In the genomic region with DNA sequence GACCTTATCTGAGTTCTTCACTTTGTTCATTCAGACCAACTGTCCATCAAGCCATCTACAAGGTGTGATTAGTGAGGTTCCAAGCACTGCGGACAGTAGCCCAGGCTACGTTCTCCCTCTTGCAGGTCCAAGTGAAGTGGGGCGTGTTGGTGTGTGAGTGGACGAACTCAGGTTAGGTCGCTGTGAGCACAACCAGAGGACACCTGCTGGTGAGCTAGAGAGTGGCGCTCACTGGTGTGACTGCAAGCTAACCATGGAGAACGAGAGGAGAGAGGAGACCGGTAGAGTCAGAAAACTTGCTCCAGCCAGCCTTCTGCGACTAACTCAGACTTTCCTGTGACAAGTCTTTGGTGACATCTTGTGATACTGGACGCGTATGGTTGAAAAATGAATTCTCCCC, we compare ENCODE assay signal across 12 mouse cellular contexts. TPM values are rescaled to one million over a fixed set of nuclear protein-coding genes. Genes with fewer than 3 reads are reported as not detected.
DNase-seq lines count a peak whose midpoint lies in the region; ATAC-seq and TF ChIP-seq lines count a peak whose summit lies in the region.
"Had no signal": no experiment of that assay in that cellular context is flagged by ENCODE, and none has a peak within 500 bp of the region (broad histone marks: within the 10 kb centered on the region; RNA-seq: fewer than 3 reads in every experiment).

No protein-coding gene starts in this region.

- no peaks in the 10 kb centered on the region for H3K4me1 ChIP-seq in kidney, adult 2 months (ENCODE audit: control insufficient read depth, insufficient read depth, low read length)
- H3K4me1 ChIP-seq in kidney, embryonic 14.5 days (ENCODE audit: control insufficient read depth, insufficient read depth, low read length): no peaks in the 10 kb centered on the region
- H3K4me1 ChIP-seq in midbrain, postnatal 0 days (ENCODE audit: insufficient read depth, low read length): no peaks in the 10 kb centered on the region
- peaks cover 24% of the 10 kb centered on the region; the same call in 1 of the 2 replicates for H3K4me1 ChIP-seq in midbrain, embryonic 15.5 days
- no peaks in the 10 kb centered on the region for H3K4me1 ChIP-seq in embryonic fibroblast, embryonic 13.5 days (ENCODE audit: control insufficient read depth, insufficient read depth, low read length)

- no peak overlapping the region for H3K4me3 ChIP-seq in kidney, adult 2 months (ENCODE audit: insufficient read depth, low read depth, low read length)
- H3K4me3 ChIP-seq in kidney, embryonic 14.5 days (ENCODE audit: low read length): no peak overlapping the region
- H3K4me3 ChIP-seq in midbrain, postnatal 0 days (ENCODE audit: low read depth, low read length): no peak overlapping the region
- H3K4me3 ChIP-seq in midbrain, embryonic 15.5 days: no peak overlapping the region
- no peak overlapping the region for H3K4me3 ChIP-seq in embryonic fibroblast, embryonic 13.5 days (ENCODE audit: insufficient read depth, low read length)
- H3K4me3 ChIP-seq: midbrain, embryonic 10.5 days had no signal

- no peaks in the 10 kb centered on the region for H3K9me3 ChIP-seq in kidney, embryonic 14.5 days (ENCODE audit: control insufficient read depth, low read length)
- H3K9me3 ChIP-seq in midbrain, postnatal 0 days (ENCODE audit: low read length): no peaks in the 10 kb centered on the region
- no peaks in the 10 kb centered on the region for H3K9me3 ChIP-seq in midbrain, embryonic 15.5 days
- H3K9me3 ChIP-seq: midbrain, embryonic 10.5 days had no signal

- WGBS in kidney, adult 2 months: 51% methylated on average over 11 of the region's 11 CpGs
- WGBS in kidney, embryonic 14.5 days: 65% methylated on average over 11 of the region's 11 CpGs
- WGBS in midbrain, postnatal 0 days: 64% methylated on average over 11 of the region's 11 CpGs
- 65% methylated on average over 11 of the region's 11 CpGs for WGBS in midbrain, embryonic 15.5 days

- no peak for DNase-seq in kidney, adult 2 months
- DNase-seq in midbrain, postnatal 0 days (ENCODE audit: low spot score): no peak
- DNase-seq in thymus, postnatal 36 days: peak; percentile 16 to 32
- DNase-seq in gastrocnemius, postnatal 14 days: no peak
- DNase-seq: cerebellum, postnatal 36 days; heart, adult 11 months; lung, adult 18-20 months had no signal

- no peak for ATAC-seq in kidney, embryonic 14.5 days (ENCODE audit: low FRiP score, low TSS enrichment)
- no peak for ATAC-seq in midbrain, postnatal 0 days (ENCODE audit: low FRiP score)
- ATAC-seq in midbrain, embryonic 15.5 days (replicated peaks): no peak

- TF ChIP-seq POLR2A in kidney, adult 2 months (IDR thresholded peaks at IDR 0.05; ENCODE audit: low read depth, low read length): no peak
- no peak for TF ChIP-seq POLR2A in embryonic fibroblast, embryonic 13.5 days (IDR thresholded peaks at IDR 0.05; ENCODE audit: low read depth, low read length)

- H3K9ac ChIP-seq in kidney, embryonic 14.5 days (ENCODE audit: low read depth, low read length): no peak overlapping the region
- no peak overlapping the region for H3K9ac ChIP-seq in midbrain, postnatal 0 days (replicated peaks; ENCODE audit: low read length, poor library complexity, severe bottlenecking)
- H3K9ac ChIP-seq in midbrain, embryonic 15.5 days: no peak overlapping the region

- intact Hi-C loops in gastrocnemius, postnatal 14 days (cut with DNase I; ENCODE audit: low total_unique reads): loop anchor here (10.0 kb wide), 3 partner anchors 125 to 895 kb away; no protein-coding TSS in a partner anchor

- no peaks in the 10 kb centered on the region for H3K36me3 ChIP-seq in kidney, adult 2 months (ENCODE audit: control insufficient read depth, insufficient read depth, low read length)
- H3K36me3 ChIP-seq in kidney, embryonic 14.5 days (ENCODE audit: control insufficient read depth, insufficient read depth, low read length): no peaks in the 10 kb centered on the region
- no peaks in the 10 kb centered on the region for H3K36me3 ChIP-seq in midbrain, postnatal 0 days (ENCODE audit: insufficient read depth, low read length)
- H3K36me3 ChIP-seq in midbrain, embryonic 15.5 days (replicated peaks): no peaks in the 10 kb centered on the region
- H3K36me3 ChIP-seq: midbrain, embryonic 10.5 days had no signal

- TF ChIP-seq CTCF in kidney, adult 2 months (conservative IDR thresholded peaks at IDR 0.05; ENCODE audit: insufficient read depth, insufficient read length, low read depth, low read length): peak; percentile 45; the same call in 1 of the 2 replicates
- TF ChIP-seq CTCF in midbrain, postnatal 0 days (IDR thresholded peaks at IDR 0.05): peak; percentile 58
- TF ChIP-seq CTCF in embryonic fibroblast, embryonic 13.5 days (IDR thresholded peaks at IDR 0.05; ENCODE audit: borderline replicate concordance, insufficient read depth, low read length): peak; percentile 49; the same call in 1 of the 2 replicates

- H3K27ac ChIP-seq in kidney, adult 2 months (ENCODE audit: insufficient read depth, low read depth, low read length): no peak overlapping the region
- no peak overlapping the region for H3K27ac ChIP-seq in kidney, embryonic 14.5 days (ENCODE audit: low read depth, low read length)
- no peak overlapping the region for H3K27ac ChIP-seq in midbrain, postnatal 0 days (ENCODE audit: low read depth, low read length)
- no peak overlapping the region for H3K27ac ChIP-seq in midbrain, embryonic 15.5 days
- H3K27ac ChIP-seq in embryonic fibroblast, embryonic 13.5 days (ENCODE audit: insufficient read depth, low read length): no peak overlapping the region
- H3K27ac ChIP-seq: midbrain, embryonic 10.5 days had no signal

- no peaks in the 10 kb centered on the region for H3K27me3 ChIP-seq in kidney, adult 2 months (replicated peaks; ENCODE audit: control insufficient read depth, insufficient read depth, low read length)
- no peaks in the 10 kb centered on the region for H3K27me3 ChIP-seq in kidney, embryonic 14.5 days (ENCODE audit: control insufficient read depth, insufficient read depth, low read length)
- H3K27me3 ChIP-seq in midbrain, postnatal 0 days (ENCODE audit: insufficient read depth, low read length): no peaks in the 10 kb centered on the region
- 0 out of 2 replicates have a peak, but pooled peaks cover 2% of the 10 kb centered on the region for H3K27me3 ChIP-seq in midbrain, embryonic 15.5 days (replicated peaks)

- H3K4me2 ChIP-seq in kidney, embryonic 14.5 days (replicated peaks; ENCODE audit: low read depth, low read length): no peak overlapping the region
- no peak overlapping the region for H3K4me2 ChIP-seq in midbrain, postnatal 0 days (ENCODE audit: low read depth, low read length, poor library complexity, severe bottlenecking)
- H3K4me2 ChIP-seq in midbrain, embryonic 15.5 days: no peak overlapping the region

RNA-seq across cellular contexts. Expression of a gene that starts 3.5 kb away (rescaled TPM):
- polyA plus RNA-seq in kidney, adult 2 months (2012; rRNA removed): 0.03 and 0.05 TPM in 2 replicates
- polyA plus RNA-seq in kidney, embryonic 14.5 days (2014; fragmentation: Nextera tagmentation; extraction: Ambion mirVana): 0.07 TPM in 1 of 2 replicates, not detected in the other
- 1.2 and 3.9 TPM in 2 replicates for total RNA-seq in midbrain, postnatal 0 days (2014; rRNA removed)
- 0.49 and 0.56 TPM in 2 replicates for polyA plus RNA-seq in midbrain, postnatal 0 days (2015; fragmentation: Nextera tagmentation; extraction: Ambion mirVana)
- polyA plus RNA-seq in midbrain, embryonic 15.5 days (2015; fragmentation: Nextera tagmentation; extraction: Ambion mirVana): 0.61 and 1.2 TPM in 2 replicates
- not detected in 2 replicates for polyA plus RNA-seq in embryonic fibroblast, embryonic 13.5 days (2011; ENCODE audit: insufficient read length, low read depth, missing spikeins)
- not detected for total RNA-seq in gastrocnemius, postnatal 14 days (2021)
- total RNA-seq: hematopoietic stem cell, adult 5-6 weeks had no signal

Comparison
In these comparisons a context has a peak if more than half of its experiments do, and no peak if none do; other contexts are left out.
1. DNase-seq: peak in thymus, postnatal 36 days (2 of 2); none in kidney, adult 2 months (single experiment), midbrain, postnatal 0 days (single experiment) and gastrocnemius, postnatal 14 days (single experiment).
2. Peak in every context shown above with its lines, with median percentiles within 50 percentile points of each other: CTCF ChIP-seq.